Mouse (Mus musculus): ENCODE measurements around the gene Mgat1. TPM values are rescaled to one million over a fixed set of nuclear protein-coding genes. Genes with fewer than 3 reads are reported as not detected.
"Not testable (repeated sequence)": the region's sequence is repeated elsewhere in the genome, so short reads cannot be mapped to it uniquely, and the experiment has no call there.

Gene Mgat1
- polyA plus RNA-seq, 1 experiment from 2014 or later = 65.9 TPM

GRCm38 (mm10) chr11:49284982-49285381 is 41.0 kb downstream of the Mgat1 start, which contains the start of gene Olfr1392:
Gene Olfr1392 (plus strand): TSS chr11:49285282.
- not testable (repeated sequence) for H3K9me3 ChIP-seq (replicated peaks; ENCODE audit: control insufficient read depth, low read length); H3K9ac ChIP-seq (ENCODE audit: low read length); H3K27ac ChIP-seq (ENCODE audit: low read length); H3K27me3 ChIP-seq (ENCODE audit: control insufficient read depth, insufficient read depth, low read length); H3K4me2 ChIP-seq (ENCODE audit: low read depth, low read length); H3K4me1 ChIP-seq (ENCODE audit: control insufficient read depth, insufficient read depth, low read length); ATAC-seq (ENCODE audit: insufficient read depth, low FRiP score); H3K4me3 ChIP-seq (replicated peaks; ENCODE audit: low read length); H3K36me3 ChIP-seq (ENCODE audit: control insufficient read depth, insufficient read depth, low read length)
- 50% methylated on average over 1 of the region's 1 CpGs for WGBS

DNA sequence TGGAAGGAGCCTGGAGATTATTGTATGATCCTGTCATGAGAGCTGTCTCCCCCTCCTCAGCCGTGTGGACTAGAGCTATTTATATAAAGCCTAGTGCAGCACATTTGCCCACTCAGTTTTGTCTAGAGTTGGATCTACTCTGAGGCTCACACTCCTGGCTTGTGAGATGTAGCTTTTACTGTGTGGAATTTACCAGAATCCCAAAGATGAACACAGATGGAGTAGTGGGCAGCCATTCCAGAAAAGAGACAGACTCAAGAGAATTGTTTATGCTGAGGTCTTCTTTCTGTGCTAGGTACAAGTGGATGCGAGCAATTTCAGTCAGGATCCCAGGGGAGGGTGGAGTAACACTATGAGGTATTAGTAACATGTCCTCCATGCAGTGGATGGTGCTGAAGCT is 43.3 kb downstream of the Mgat1 start:
- 67% methylated on average over 2 of the region's 2 CpGs for WGBS
- H3K27ac ChIP-seq (ENCODE audit: low read length) = no peak overlapping the region
- H3K36me3 ChIP-seq (ENCODE audit: control insufficient read depth, insufficient read depth, low read length) = no peaks in the 10 kb centered on the region
- ATAC-seq (ENCODE audit: insufficient read depth, low FRiP score) = no peak
- H3K9ac ChIP-seq (ENCODE audit: low read length) = no peak overlapping the region
- no peak overlapping the region for H3K4me2 ChIP-seq (ENCODE audit: low read depth, low read length)
- H3K4me1 ChIP-seq (ENCODE audit: control insufficient read depth, insufficient read depth, low read length) = no peaks in the 10 kb centered on the region
- no peaks in the 10 kb centered on the region for H3K27me3 ChIP-seq (ENCODE audit: control insufficient read depth, insufficient read depth, low read length)
- no peaks in the 10 kb centered on the region for H3K9me3 ChIP-seq (replicated peaks; ENCODE audit: control insufficient read depth, low read length)
- H3K4me3 ChIP-seq (replicated peaks; ENCODE audit: low read length) = no peak overlapping the region

- no peaks in the 10 kb centered on the region for H3K4me1 ChIP-seq (ENCODE audit: control insufficient read depth, insufficient read depth, low read length)
- no peak overlapping the region for H3K4me2 ChIP-seq (ENCODE audit: low read depth, low read length)
- no peak overlapping the region for H3K4me3 ChIP-seq (replicated peaks; ENCODE audit: low read length)
- H3K36me3 ChIP-seq (ENCODE audit: control insufficient read depth, insufficient read depth, low read length) = no peaks in the 10 kb centered on the region
- no peaks in the 10 kb centered on the region for H3K9me3 ChIP-seq (replicated peaks; ENCODE audit: control insufficient read depth, low read length)
- no peaks in the 10 kb centered on the region for H3K27me3 ChIP-seq (ENCODE audit: control insufficient read depth, insufficient read depth, low read length)
- H3K27ac ChIP-seq (ENCODE audit: low read length) = no peak overlapping the region
- no peak overlapping the region for H3K9ac ChIP-seq (ENCODE audit: low read length)
- no peak for ATAC-seq (ENCODE audit: insufficient read depth, low FRiP score)
- 57% methylated on average over 3 of the region's 3 CpGs for WGBS
Measured at GRCm38 (mm10) chr11:49292777-49293176, 48.8 kb downstream of the Mgat1 start.

DNA sequence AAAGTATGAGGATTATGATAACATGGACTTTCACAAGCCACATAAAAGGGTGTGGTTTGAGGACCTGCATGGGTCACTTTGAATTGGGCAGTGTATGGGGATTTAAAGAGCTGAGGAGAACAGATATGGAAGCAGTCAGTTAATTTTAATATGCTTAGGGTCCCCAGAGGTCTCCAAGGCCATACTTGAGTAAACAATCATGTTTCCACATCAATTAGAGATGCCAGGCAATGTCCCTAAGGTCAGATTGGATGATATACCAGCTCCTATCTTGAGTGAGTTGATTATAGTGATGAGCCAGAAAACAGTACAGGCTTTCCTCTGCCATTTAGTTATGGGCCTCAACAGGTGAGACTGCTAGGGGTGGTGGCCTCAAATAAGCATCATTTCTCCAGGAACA is 60.5 kb downstream of the Mgat1 start, which contains the start of gene Olfr10:
TSS of gene Olfr10 (plus strand) at position 301 of the 400 bp plus-strand sequence.
- H3K9me3 ChIP-seq (replicated peaks; ENCODE audit: control insufficient read depth, low read length) = no peaks in the 10 kb centered on the region
- no peaks in the 10 kb centered on the region for H3K4me1 ChIP-seq (ENCODE audit: control insufficient read depth, insufficient read depth, low read length)
- ATAC-seq (ENCODE audit: insufficient read depth, low FRiP score) = no peak
- H3K4me2 ChIP-seq (ENCODE audit: low read depth, low read length) = no peak within 1 kb of the TSS
- no peaks in the 10 kb centered on the region for H3K27me3 ChIP-seq (ENCODE audit: control insufficient read depth, insufficient read depth, low read length)
- no peaks in the 10 kb centered on the region for H3K36me3 ChIP-seq (ENCODE audit: control insufficient read depth, insufficient read depth, low read length)
- no peak within 1 kb of the TSS for H3K27ac ChIP-seq (ENCODE audit: low read length)
- H3K9ac ChIP-seq (ENCODE audit: low read length) = no peak within 1 kb of the TSS
- no peak within 1 kb of the TSS for H3K4me3 ChIP-seq (replicated peaks; ENCODE audit: low read length)

DNA sequence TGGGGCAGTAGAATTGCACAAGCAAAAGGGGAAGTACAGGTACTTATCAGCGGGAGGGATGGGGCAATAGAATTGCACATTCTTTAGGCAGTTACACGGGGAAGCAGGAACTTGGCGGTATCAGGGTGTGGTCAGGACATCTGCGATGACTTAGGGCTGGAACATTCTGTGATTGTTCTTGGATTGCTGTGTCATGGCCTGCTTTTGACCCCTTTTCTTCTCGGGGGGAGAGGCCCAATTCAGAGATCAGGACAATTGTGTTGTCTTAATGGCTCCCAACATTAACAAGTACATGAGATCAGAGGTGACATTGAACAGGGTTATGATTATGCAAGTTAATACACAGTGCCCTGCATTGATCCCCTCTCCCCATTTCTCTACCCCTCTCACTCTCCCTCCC is 64.6 kb downstream of the Mgat1 start:
- not testable (repeated sequence) for H3K9ac ChIP-seq (ENCODE audit: low read length); H3K4me3 ChIP-seq (replicated peaks; ENCODE audit: low read length)
- WGBS = 83% methylated on average over 5 of the region's 5 CpGs

More for the DNA sequence above, 64.6 kb downstream of the Mgat1 start:
- H3K27me3 ChIP-seq (ENCODE audit: control insufficient read depth, insufficient read depth, low read length); H3K36me3 ChIP-seq (ENCODE audit: control insufficient read depth, insufficient read depth, low read length); H3K9me3 ChIP-seq (replicated peaks; ENCODE audit: control insufficient read depth, low read length); H3K4me1 ChIP-seq (ENCODE audit: control insufficient read depth, insufficient read depth, low read length); ATAC-seq (ENCODE audit: insufficient read depth, low FRiP score); H3K27ac ChIP-seq (ENCODE audit: low read length); H3K4me2 ChIP-seq (ENCODE audit: low read depth, low read length): not testable (repeated sequence)

Other genes starting within 250 kb of the Mgat1 start
- 1.1 and 1.3 TPM in 2 replicates for gene 9930111J21Rik2, start 192.9 kb upstream of the Mgat1 start, polyA plus RNA-seq (2015; fragmentation: Nextera tagmentation; extraction: Ambion mirVana)
- 0.41 TPM in 1 of 2 replicates, not detected in the other for gene Tgtp2, start 180.0 kb upstream of the Mgat1 start, polyA plus RNA-seq (2015; fragmentation: Nextera tagmentation; extraction: Ambion mirVana)
- 1.8 and 2.7 TPM in 2 replicates for gene Ifi47, start 167.6 kb upstream of the Mgat1 start, polyA plus RNA-seq (2015; fragmentation: Nextera tagmentation; extraction: Ambion mirVana)
- gene Olfr1396, start 129.3 kb upstream of the Mgat1 start, polyA plus RNA-seq (2015; fragmentation: Nextera tagmentation; extraction: Ambion mirVana) = not detected in 2 replicates
- not detected in 2 replicates for gene Olfr1395, start 101.9 kb upstream of the Mgat1 start, polyA plus RNA-seq (2015; fragmentation: Nextera tagmentation; extraction: Ambion mirVana)
- not detected in 2 replicates for gene Olfr1394, start 89.8 kb upstream of the Mgat1 start, polyA plus RNA-seq (2015; fragmentation: Nextera tagmentation; extraction: Ambion mirVana)
- gene Btnl9, start 57.0 kb upstream of the Mgat1 start, polyA plus RNA-seq (2015; fragmentation: Nextera tagmentation; extraction: Ambion mirVana) = 1.2 and 2.1 TPM in 2 replicates
- gene Zfp62, start 40.9 kb upstream of the Mgat1 start, polyA plus RNA-seq (2015; fragmentation: Nextera tagmentation; extraction: Ambion mirVana) = 30.3 and 32.9 TPM in 2 replicates
- gene Olfr1393, start 34.1 kb downstream of the Mgat1 start, polyA plus RNA-seq (2015; fragmentation: Nextera tagmentation; extraction: Ambion mirVana) = 0.10 TPM in 1 of 2 replicates, not detected in the other
- gene Olfr1392, start 41.1 kb downstream of the Mgat1 start, polyA plus RNA-seq (2015; fragmentation: Nextera tagmentation; extraction: Ambion mirVana) = 0.08 TPM in 1 of 2 replicates, not detected in the other
- not detected in 2 replicates for gene Olfr10, start 60.5 kb downstream of the Mgat1 start, polyA plus RNA-seq (2015; fragmentation: Nextera tagmentation; extraction: Ambion mirVana)
- gene Olfr1391, start 78.6 kb downstream of the Mgat1 start, polyA plus RNA-seq (2015; fragmentation: Nextera tagmentation; extraction: Ambion mirVana) = not detected in 2 replicates
- gene Olfr1390, start 91.0 kb downstream of the Mgat1 start, polyA plus RNA-seq (2015; fragmentation: Nextera tagmentation; extraction: Ambion mirVana) = not detected in 2 replicates
- not detected in 2 replicates for gene Olfr1389, start 178.9 kb downstream of the Mgat1 start, polyA plus RNA-seq (2015; fragmentation: Nextera tagmentation; extraction: Ambion mirVana)
- gene Olfr1388, start 192.4 kb downstream of the Mgat1 start, polyA plus RNA-seq (2015; fragmentation: Nextera tagmentation; extraction: Ambion mirVana) = 0.18 TPM in 1 of 2 replicates, not detected in the other
- not detected in 2 replicates for gene Olfr1387, start 211.2 kb downstream of the Mgat1 start, polyA plus RNA-seq (2015; fragmentation: Nextera tagmentation; extraction: Ambion mirVana)
- gene Olfr1386, start 220.9 kb downstream of the Mgat1 start, polyA plus RNA-seq (2015; fragmentation: Nextera tagmentation; extraction: Ambion mirVana) = not detected in 2 replicates
- not detected in 2 replicates for gene Olfr1385, start 244.9 kb downstream of the Mgat1 start, polyA plus RNA-seq (2015; fragmentation: Nextera tagmentation; extraction: Ambion mirVana)